Mouse (Mus musculus) forebrain, postnatal 0 days (tissue): Measurements from ENCODE around the gene Itgb1. TPM values are rescaled to one million over a fixed set of nuclear protein-coding genes. Genes with fewer than 3 reads are reported as not detected.

Source experiments
- ATAC-seq: fragments of 200-750 bp; cut with Nextera tagmentation; 2 replicates; pipeline ENCODE4 v1.8.0; 2017; ENCODE audit warnings: mild to moderate bottlenecking, moderate library complexity
- DNase-seq: peaks from one replicate; pipeline ENCODE4 v3.0.0-alpha.2; 2015
- H3K27ac ChIP-seq: fragments of 300-500 bp; sonication (generic); 2 replicates; pipeline ENCODE4 v1.5.1; 2014; ENCODE audit warnings: low read depth, mild to moderate bottlenecking, antibody characterized with exemption, low read length, moderate library complexity, mixed read lengths
- H3K27me3 ChIP-seq: fragments of 300-500 bp; sonication (generic); 2 replicates; pipeline ENCODE4 v1.6.1; 2014; ENCODE audit warnings: mild to moderate bottlenecking, low read length, mixed read lengths; ENCODE audit not compliant: insufficient read depth
- H3K36me3 ChIP-seq: fragments of 300-500 bp; sonication (generic); 2 replicates; pipeline ENCODE4 v1.6.1; 2014; ENCODE audit warnings: mild to moderate bottlenecking, moderate library complexity; ENCODE audit not compliant: insufficient read depth
- H3K4me1 ChIP-seq: fragments of 300-500 bp; sonication (generic); 2 replicates; pipeline ENCODE4 v1.6.1; 2014; ENCODE audit warnings: antibody characterized with exemption; ENCODE audit not compliant: insufficient read depth
- H3K4me2 ChIP-seq: fragments of 300-500 bp; sonication (generic); 2 replicates; pipeline ENCODE4 v1.6.1; 2014; ENCODE audit warnings: low read depth, mild to moderate bottlenecking, moderate library complexity
- H3K4me3 ChIP-seq: fragments of 300-500 bp; sonication (generic); 2 replicates; pipeline ENCODE4 v1.5.1; 2014; ENCODE audit warnings: low read depth, low read length, mixed read lengths
- H3K9ac ChIP-seq: fragments of 300-500 bp; sonication (generic); 2 replicates; pipeline ENCODE4 v1.6.1; 2014; ENCODE audit warnings: mild to moderate bottlenecking
- H3K9me3 ChIP-seq: fragments of 300-500 bp; sonication (generic); 2 replicates; pipeline ENCODE4 v1.6.1; 2016; ENCODE audit warnings: low read length
- CTCF ChIP-seq: sonication (generic); IDR thresholded peaks from 2 replicates; pipeline ENCODE4 v1.5.1; 2016; ENCODE audit warnings: antibody characterized with exemption, control low read depth, low read depth
- WGBS: fragments of 180-500 bp; shearing (Covaris S2); extraction: QIAGEN DNeasy Blood & Tissue Kit; methylation state at CpG from one replicate; pipeline ENCODE4 v1.1.7; 2014; 5-methylcytosine and 5-hydroxymethylcytosine counted together
- polyA plus RNA-seq: library from polyadenylated mRNA; unstranded; fragments of >200 nt; fragmentation: Nextera tagmentation; extraction: Ambion mirVana; gene quantifications from 2 replicates; pipeline ENCODE4 v1.2.1, GENCODE M21; 2015
- total RNA-seq: library from RNA; depleted of rRNA; stranded (reverse); fragments of >200 nt; gene quantifications from 2 replicates; pipeline ENCODE4 v1.2.3, GENCODE M21; 2014; rRNA removed

Itgb1 gene
- total RNA-seq (56.7 and 82.3 TPM in 2 replicates), polyA plus RNA-seq (55.6 and 61.5 TPM in 2 replicates)

DNA sequence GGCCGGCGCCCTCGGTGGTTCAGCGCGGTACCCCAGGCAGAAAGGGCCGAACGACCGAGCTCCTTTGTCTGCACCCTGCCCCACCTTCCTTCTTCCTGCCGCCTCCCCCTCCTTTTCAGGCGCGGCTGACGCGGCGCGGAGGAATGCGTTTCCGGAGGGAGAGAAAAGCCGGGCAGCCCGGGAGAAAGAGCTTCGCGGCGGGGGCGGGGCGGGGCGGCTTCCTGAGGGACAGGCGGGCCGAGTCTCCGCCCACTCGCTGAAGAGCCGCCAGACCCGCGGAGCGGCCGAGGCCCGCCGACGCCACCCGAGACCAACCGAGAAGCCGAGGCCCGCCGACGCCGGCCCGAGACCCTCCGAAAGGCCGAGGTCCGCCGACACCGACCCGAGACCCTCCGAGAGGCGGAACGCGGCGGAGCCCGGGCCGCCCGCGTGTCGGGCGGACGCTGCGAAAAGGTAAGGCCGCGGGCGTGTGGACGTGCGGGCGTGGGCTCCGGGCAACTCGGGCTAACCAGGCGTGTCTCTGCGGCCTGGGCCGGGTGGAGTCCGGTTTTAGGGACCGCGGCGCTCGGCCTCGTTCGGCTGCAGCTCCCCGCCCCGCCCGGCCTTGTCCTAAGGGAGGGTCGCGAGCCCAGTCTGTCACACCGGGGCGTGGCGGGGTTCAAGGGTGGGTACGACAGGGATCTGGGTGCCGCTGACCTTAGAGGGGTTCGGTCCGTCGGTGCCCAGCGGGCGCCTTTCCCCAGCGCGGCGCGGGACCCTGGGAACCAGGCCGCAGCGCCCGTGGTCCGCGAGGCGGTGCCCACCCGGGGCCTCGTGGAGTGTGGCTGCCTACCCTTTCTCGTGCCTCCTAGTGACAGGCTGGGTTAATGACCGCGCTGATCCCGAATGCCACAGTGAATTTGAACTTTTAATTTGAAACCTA is at the start of gene Itgb1:
Gene Itgb1, plus strand, starts transcription at position 148 of the 922 bp plus-strand sequence.
- peak; percentile 96 for DNase-seq
- Histone ChIP-seq H3K36me3 (no peaks in the 10 kb centered on the region), H3K9ac (peak within 1 kb of the TSS; percentile 99), H3K4me2 (peak within 1 kb of the TSS; percentile 70), H3K9me3 (no peaks in the 10 kb centered on the region), H3K27ac (peak within 1 kb of the TSS; percentile 99), H3K4me3 (peak within 1 kb of the TSS; percentile 99), H3K4me1 (peaks cover 19% of the 10 kb centered on the region; the same call in 1 of the 2 replicates), H3K27me3 (no peaks in the 10 kb centered on the region)
- peak; percentile 94 for ATAC-seq
- 1% methylated on average over 99 of the region's 113 CpGs for WGBS
- TF ChIP-seq CTCF = peak; percentile 63

DNA sequence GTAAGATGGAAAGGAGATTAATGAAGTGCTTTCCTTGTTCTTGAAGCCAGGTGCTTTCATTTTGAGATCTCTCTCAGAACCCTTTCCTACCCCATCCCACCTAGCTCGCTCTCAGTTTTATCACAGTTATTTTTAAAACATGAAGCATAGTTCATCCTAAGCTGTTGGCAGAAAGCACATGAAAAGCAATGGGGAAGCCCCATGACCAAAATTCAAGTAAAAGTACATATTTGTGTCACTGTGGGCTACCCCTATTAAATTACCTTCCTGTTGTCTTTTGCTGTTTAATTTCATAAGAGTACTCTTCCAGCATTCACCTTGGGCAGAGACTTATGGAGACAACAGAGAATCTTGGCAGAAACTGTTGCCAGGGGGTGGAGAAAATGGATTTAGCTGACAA is 42.4 kb upstream of the Itgb1 start:
- no peak for ATAC-seq
- TF ChIP-seq CTCF = no peak

DNA sequence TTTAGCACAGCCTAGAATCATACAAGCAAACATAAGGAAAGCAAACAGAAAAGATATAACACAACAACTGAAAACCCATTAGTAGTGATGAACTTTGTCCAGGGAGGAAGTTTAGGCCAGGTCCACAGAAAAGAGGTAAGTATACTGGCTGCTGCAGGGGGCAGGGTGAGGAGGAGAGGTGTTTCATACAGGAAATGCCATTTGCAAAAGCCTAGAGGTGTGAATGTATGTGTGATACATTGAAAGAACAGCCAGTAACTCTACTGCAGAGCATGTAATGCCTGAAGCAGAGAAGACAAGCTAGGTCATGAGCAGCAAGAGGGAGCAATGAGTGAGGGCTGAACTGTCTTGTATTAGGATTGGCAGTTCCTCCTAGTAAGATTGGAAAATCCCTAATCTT is 40.0 kb upstream of the Itgb1 start:
- ATAC-seq = no peak

More for the DNA sequence above, 42.4 kb upstream of the Itgb1 start:
- no peaks in the 10 kb centered on the region for H3K36me3 ChIP-seq
- H3K27ac ChIP-seq = no peak overlapping the region
- DNase-seq = no peak
- H3K4me2 ChIP-seq = no peak overlapping the region
- WGBS = 93% methylated on average over 1 of the region's 1 CpGs
- H3K9me3 ChIP-seq = no peaks in the 10 kb centered on the region
- H3K4me1 ChIP-seq = no peaks in the 10 kb centered on the region
- no peak overlapping the region for H3K9ac ChIP-seq
- H3K4me3 ChIP-seq = no peak overlapping the region
- H3K27me3 ChIP-seq = no peaks in the 10 kb centered on the region; the same call in 1 of the 2 replicates

GRCm38 (mm10) chr8:128646456-128646855 is 39.0 kb upstream of the Itgb1 start:
- no peak overlapping the region for H3K4me3 ChIP-seq
- H3K9me3 ChIP-seq = no peaks in the 10 kb centered on the region
- no peak for TF ChIP-seq CTCF
- no peak overlapping the region for H3K27ac ChIP-seq
- 83% methylated on average over 5 of the region's 5 CpGs for WGBS
- H3K27me3 ChIP-seq = no peaks in the 10 kb centered on the region; the same call in 1 of the 2 replicates
- H3K4me1 ChIP-seq = no peaks in the 10 kb centered on the region
- no peak for ATAC-seq
- no peaks in the 10 kb centered on the region for H3K36me3 ChIP-seq
- H3K9ac ChIP-seq = no peak overlapping the region
- DNase-seq = no peak
- no peak overlapping the region for H3K4me2 ChIP-seq

More for the DNA sequence above, 40.0 kb upstream of the Itgb1 start:
- Histone ChIP-seq H3K9me3 (no peaks in the 10 kb centered on the region), H3K4me1 (no peaks in the 10 kb centered on the region), H3K4me3 (no peak overlapping the region), H3K9ac (no peak overlapping the region), H3K4me2 (no peak overlapping the region), H3K27me3 (no peaks in the 10 kb centered on the region; the same call in 1 of the 2 replicates), H3K27ac (no peak overlapping the region), H3K36me3 (no peaks in the 10 kb centered on the region)
- no peak for DNase-seq
- TF ChIP-seq CTCF = no peak

DNA sequence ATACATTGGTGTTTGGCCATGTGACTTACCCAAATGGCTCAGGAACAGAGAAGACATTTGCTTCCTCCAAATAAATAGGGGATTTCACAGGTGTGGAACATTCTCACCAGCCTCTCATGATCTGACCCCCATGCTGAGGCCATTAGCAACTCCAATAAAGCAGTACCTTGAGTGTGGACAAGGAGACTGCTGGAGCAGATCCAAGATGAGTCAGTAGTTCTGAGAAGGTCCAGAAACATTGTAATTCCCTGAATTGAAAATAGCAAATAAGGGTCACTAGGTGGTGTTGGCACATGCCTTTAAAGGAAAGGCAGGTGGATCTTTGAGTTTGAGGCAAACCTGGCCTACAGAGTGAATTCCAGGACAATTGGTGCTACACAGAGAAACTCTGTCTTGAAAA is 37.4 kb upstream of the Itgb1 start:
- no peak overlapping the region for H3K9ac ChIP-seq
- H3K9me3 ChIP-seq = no peaks in the 10 kb centered on the region
- no peaks in the 10 kb centered on the region; the same call in 1 of the 2 replicates for H3K27me3 ChIP-seq
- no peak overlapping the region for H3K4me3 ChIP-seq
- no peak overlapping the region for H3K27ac ChIP-seq
- TF ChIP-seq CTCF = no peak
- H3K4me2 ChIP-seq = no peak overlapping the region
- no peaks in the 10 kb centered on the region for H3K36me3 ChIP-seq
- no peaks in the 10 kb centered on the region for H3K4me1 ChIP-seq
- no peak for ATAC-seq
- no peak for DNase-seq

GRCm38 (mm10) chr8:128650331-128650855 is 35.1 kb upstream of the Itgb1 start:
- no peak for TF ChIP-seq CTCF
- WGBS = 81% methylated on average over 2 of the region's 2 CpGs
- no peaks in the 10 kb centered on the region; the same call in 1 of the 2 replicates for H3K27me3 ChIP-seq

More at GRCm38 (mm10) chr8:128650331-128650855, 35.1 kb upstream of the Itgb1 start:
- H3K4me1 ChIP-seq = peaks cover 5% of the 10 kb centered on the region; the same call in 1 of the 2 replicates
- H3K9ac ChIP-seq = no peak overlapping the region
- no peak for ATAC-seq
- no peak overlapping the region for H3K4me2 ChIP-seq
- no peaks in the 10 kb centered on the region for H3K9me3 ChIP-seq
- H3K4me3 ChIP-seq = no peak overlapping the region
- no peaks in the 10 kb centered on the region for H3K36me3 ChIP-seq
- H3K27ac ChIP-seq = no peak overlapping the region
- no peak for DNase-seq
